Mouse (Mus musculus) yolk sac, embryonic 10.5 days (tissue): ENCODE results near the gene Il19.

Source experiments
- DNase-seq: peaks from one replicate; pipeline ENCODE4 v3.0.0-alpha.2; 2017; ENCODE audit warnings: low spot score

Gene Il19

GRCm38 (mm10) chr1:130940065-130940687, at the start of gene Il19:
Gene Il19 (minus strand): TSS chr1:130940115.
- DNase-seq, result no peak

DNA sequence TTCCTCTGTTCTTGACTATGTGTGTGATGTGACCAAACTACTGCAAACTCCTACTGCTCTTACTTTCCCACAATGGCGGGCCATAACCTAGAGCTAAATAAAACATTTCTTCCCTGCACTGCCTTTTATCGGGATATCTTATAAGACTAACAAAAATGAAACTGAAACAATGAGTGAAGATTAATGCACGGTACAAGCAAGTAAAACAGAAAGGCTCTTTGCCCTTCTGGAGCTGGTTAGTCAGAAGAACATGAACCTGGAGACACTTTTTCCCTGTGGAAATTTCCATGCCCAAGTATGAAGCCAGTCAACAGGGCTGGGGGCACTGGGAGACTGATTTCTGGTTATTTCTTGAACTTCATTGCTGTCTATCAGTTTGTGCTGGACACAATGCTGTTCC, 49.4 kb upstream of the Il19 start:
- no peak for DNase-seq

GRCm38 (mm10) chr1:130987418-130987817, 47.5 kb upstream of the Il19 start:
- DNase-seq, result no peak

DNA sequence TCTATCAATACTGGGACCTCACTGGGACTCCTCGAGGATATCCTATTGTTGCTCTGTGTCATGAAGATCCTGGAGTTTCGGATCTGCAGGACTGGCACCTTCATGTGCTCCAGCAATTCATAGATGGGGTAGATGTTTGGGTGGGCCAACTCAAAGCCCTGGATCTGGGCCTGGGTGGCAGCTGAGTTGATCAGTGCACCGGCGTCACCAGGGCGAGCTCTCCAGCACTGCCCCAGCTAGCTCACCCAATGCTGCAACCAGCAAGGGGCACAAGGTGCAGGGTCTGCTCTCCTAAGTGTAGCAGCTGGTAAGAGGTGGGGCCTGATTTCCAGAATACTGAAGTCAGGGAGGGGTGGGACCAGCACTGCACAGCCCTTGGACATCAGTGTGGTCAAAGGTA, 47.1 kb upstream of the Il19 start:
- DNase-seq, result no peak

- DNase-seq, result no peak
Observed at GRCm38 (mm10) chr1:130984441-130984840, 44.5 kb upstream of the Il19 start.

- peak; percentile 22 for DNase-seq
Observed at GRCm38 (mm10) chr1:130979455-130979854, 39.5 kb upstream of the Il19 start.

DNA sequence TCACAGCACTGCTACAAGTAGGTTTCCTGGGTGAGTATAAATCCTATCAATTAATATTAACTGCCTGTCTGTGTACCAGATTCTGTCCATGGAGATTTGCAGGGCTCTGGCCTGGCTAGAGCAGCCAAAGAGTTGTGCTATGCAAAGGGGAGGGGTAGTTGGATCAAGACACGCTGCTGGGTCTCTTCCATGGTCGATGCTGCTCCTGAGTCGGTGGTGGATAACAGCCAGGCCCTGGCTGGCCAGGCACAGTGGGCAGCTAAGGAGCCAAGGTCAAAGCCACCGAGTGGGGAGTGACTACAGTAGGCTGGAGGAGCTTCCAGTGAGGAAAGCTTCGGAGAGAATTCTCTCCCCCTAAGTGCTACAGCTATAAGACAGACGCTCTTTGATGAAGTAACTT, 24.0 kb upstream of the Il19 start:
- no peak for DNase-seq

- no peak for DNase-seq
Observed at GRCm38 (mm10) chr1:130946920-130947319, 7.0 kb upstream of the Il19 start.

GRCm38 (mm10) chr1:130941801-130942200, 1.9 kb upstream of the Il19 start:
- no peak for DNase-seq

- no peak for DNase-seq
Observed at GRCm38 (mm10) chr1:130938192-130938591, 1.7 kb downstream of the Il19 start.

DNA sequence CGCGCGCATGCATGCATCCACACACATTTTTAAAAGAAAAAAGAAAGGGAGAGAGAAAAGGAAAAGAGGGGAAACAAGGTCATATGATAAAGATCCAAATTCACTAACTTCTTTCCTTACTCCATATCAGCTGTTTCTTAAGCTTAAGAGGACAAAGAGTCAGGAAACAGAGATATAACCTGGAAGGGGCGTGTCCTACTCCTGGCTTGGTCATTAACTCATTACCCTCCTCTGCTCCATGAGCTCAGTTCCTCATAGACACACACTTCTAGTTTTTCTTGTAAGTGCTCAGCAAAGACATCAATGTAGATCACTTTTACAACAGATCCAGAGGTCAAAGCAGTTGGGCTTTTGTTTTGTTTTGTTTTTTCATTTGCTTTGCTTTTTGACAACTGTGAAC, 2.7 kb downstream of the Il19 start:
- DNase-seq, result peak; percentile 44

- peak; percentile 61 for DNase-seq
Observed at GRCm38 (mm10) chr1:130936351-130936750, 3.6 kb downstream of the Il19 start.

GRCm38 (mm10) chr1:130926484-130926883, 13.4 kb downstream of the Il19 start:
- DNase-seq, result no peak

GRCm38 (mm10) chr1:130918323-130918980, 21.5 kb downstream of the Il19 start:
- no peak for DNase-seq

DNA sequence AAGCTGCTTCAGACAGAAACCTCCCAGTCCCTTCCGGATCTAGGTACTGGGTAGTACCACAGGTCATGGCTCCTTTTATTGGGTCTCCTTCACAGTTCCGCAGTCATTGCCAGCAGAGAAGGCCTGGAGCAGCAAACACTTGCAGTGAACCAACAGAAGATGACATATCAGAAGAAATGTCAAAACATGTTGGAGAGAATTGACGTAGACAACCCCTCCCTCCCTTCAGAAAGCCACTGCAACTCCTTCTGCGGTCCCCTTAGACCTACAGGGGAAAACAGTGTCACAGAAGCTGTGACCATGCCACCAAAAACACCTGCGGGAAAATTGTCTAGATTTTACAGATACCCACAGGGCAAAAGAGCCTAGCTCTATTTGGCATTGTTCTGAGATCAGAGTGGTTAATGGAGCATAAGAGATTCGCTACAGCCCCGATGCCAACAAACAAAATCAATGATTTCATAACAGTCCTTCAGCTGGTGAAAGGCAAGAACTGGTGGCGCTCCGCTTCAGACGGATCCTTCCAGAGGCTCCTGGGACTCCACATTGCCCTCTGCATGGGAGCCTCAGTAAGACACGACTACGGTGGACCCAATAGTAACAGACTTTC, 28.4 kb downstream of the Il19 start, which contains the start of gene Il20:
Gene Il20 (minus strand): TSS at position 51 of the 610 bp plus-strand sequence.
- no peak for DNase-seq

DNA sequence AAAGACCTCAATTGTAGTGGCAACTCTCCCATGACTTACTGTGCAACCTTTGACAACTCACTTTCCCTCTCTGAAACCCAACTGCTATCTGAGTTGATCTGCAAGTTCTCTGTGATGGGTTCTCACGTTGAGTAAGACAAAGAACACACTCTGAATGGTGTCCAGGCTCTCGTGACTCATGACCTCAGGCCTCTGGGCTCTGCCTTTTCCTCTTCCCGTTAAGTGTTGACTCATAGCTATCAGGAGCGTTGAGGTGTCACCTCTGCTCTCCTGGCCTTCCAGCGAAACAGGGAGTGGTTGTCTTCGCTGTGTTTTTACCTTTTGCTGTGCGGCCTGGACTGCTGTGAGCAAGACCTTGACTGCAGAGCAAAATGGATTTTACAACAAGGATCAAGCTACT, 37.4 kb downstream of the Il19 start:
- no peak for DNase-seq

DNA sequence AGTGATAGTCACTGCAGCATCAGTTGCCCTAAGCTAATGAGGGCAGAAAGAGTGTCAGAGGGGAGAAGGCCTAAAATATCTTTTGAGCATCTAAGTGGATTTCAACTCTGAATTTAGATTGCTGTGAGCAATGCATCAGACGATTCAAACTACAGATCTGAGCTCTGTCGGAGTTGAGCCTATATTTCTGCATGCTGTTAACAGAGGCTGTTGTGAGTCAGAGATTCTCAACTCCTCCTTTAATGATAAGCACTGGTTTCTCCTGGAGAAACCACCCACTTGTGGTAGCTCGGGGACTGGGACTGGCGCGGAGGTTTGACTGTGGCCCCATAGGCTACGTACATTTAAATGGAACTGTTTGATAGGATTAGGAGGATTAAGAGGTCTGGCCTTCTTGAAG, 45.4 kb downstream of the Il19 start:
- no peak for DNase-seq

- no peak for DNase-seq
Observed at GRCm38 (mm10) chr1:130893329-130894040, 46.4 kb downstream of the Il19 start.

- DNase-seq, result no peak
Observed at GRCm38 (mm10) chr1:130892446-130892845, 47.5 kb downstream of the Il19 start.

- DNase-seq, result no peak
Observed at GRCm38 (mm10) chr1:130887354-130887753, 52.6 kb downstream of the Il19 start, which contains the start of gene Il24. Gene Il24 (minus strand): TSS chr1:130887454.

DNA sequence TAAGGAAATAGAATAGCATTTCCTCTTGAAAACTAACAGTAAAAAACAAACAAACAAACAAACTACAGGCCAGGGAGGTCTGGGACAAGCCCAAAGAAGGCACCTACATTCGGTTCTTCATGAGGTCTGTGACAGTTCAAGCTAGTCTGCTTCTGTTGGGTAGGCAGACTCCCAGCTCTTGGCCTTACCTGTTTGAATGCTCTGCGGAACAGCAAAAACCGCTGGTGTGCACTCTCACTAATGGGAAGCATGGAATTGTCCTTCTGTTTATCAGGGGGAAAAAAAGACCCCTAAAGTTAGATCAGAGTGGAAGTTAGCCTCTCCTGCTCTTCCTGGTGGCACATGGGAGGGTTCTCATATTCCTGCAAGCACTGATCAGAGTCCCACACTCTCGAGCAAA, 56.8 kb downstream of the Il19 start:
- no peak for DNase-seq
